In genomic region chr11:62924091-62924761, GRCm38 (mm10) we compare ENCODE assay signal across 19 mouse cellular contexts. TPM values are rescaled to one million over a fixed set of nuclear protein-coding genes. Genes with fewer than 3 reads are reported as not detected.
A peak's percentile ranks its signal among the peaks of the same experiment; 100 is the strongest.
DNase-seq lines count a peak whose midpoint lies in the region; ATAC-seq lines count a peak whose summit lies in the region.
"Had no signal": no experiment of that assay in that cellular context is flagged by ENCODE, and none has a peak within 500 bp of the region (broad histone marks: within the 10 kb centered on the region; RNA-seq: fewer than 3 reads in every experiment).

No protein-coding gene starts in this region.

- no peaks in the 10 kb centered on the region for H3K36me3 ChIP-seq in embryonic facial prominence, embryonic 15.5 days
- no peaks in the 10 kb centered on the region for H3K36me3 ChIP-seq in embryonic facial prominence, embryonic 10.5 days (replicated peaks)
- no peaks in the 10 kb centered on the region for H3K36me3 ChIP-seq in lung, embryonic 15.5 days
- H3K36me3 ChIP-seq: forebrain, embryonic 12.5 days; intestine, embryonic 15.5 days; neural tube, embryonic 12.5 days had no signal

- intact Hi-C loops in heart, postnatal 36 days (cut with DNase I) = loop anchor here (5.0 kb wide), 2 partner anchors 58 to 103 kb away; no protein-coding TSS in a partner anchor

- H3K27ac ChIP-seq in embryonic facial prominence, embryonic 15.5 days (replicated peaks) = 0 out of 2 replicates have a peak overlapping the region, but pooled peaks have one; percentile 34
- no peak overlapping the region for H3K27ac ChIP-seq in embryonic facial prominence, embryonic 10.5 days (replicated peaks)
- H3K27ac ChIP-seq in lung, embryonic 15.5 days = 0 out of 2 replicates have a peak overlapping the region, but pooled peaks have one; percentile 22
- H3K27ac ChIP-seq: forebrain, embryonic 12.5 days; intestine, embryonic 15.5 days; liver, embryonic 14.5 days; neural tube, embryonic 12.5 days had no signal

- H3K9ac ChIP-seq in embryonic facial prominence, embryonic 15.5 days = no peak overlapping the region
- no peak overlapping the region for H3K9ac ChIP-seq in lung, embryonic 15.5 days
- H3K9ac ChIP-seq: forebrain, embryonic 12.5 days; intestine, embryonic 15.5 days; liver, embryonic 14.5 days; neural tube, embryonic 12.5 days had no signal

- 64% methylated on average over 6 of the region's 6 CpGs for WGBS in embryonic facial prominence, embryonic 15.5 days
- WGBS in embryonic facial prominence, embryonic 10.5 days = 91% methylated on average over 6 of the region's 6 CpGs
- WGBS in lung, embryonic 15.5 days = 48% methylated on average over 6 of the region's 6 CpGs

- no peaks in the 10 kb centered on the region; the same call in 1 of the 2 replicates for H3K27me3 ChIP-seq in embryonic facial prominence, embryonic 15.5 days
- no peaks in the 10 kb centered on the region; the same call in 1 of the 2 replicates for H3K27me3 ChIP-seq in embryonic facial prominence, embryonic 10.5 days (replicated peaks; ENCODE audit: low read depth, poor library complexity, severe bottlenecking)
- no peaks in the 10 kb centered on the region for H3K27me3 ChIP-seq in lung, embryonic 15.5 days
- H3K27me3 ChIP-seq: forebrain, embryonic 12.5 days; intestine, embryonic 15.5 days; neural tube, embryonic 12.5 days had no signal

- H3K4me2 ChIP-seq in embryonic facial prominence, embryonic 15.5 days (replicated peaks) = no peak overlapping the region
- H3K4me2 ChIP-seq in lung, embryonic 15.5 days = no peak overlapping the region
- H3K4me2 ChIP-seq: forebrain, embryonic 12.5 days; intestine, embryonic 15.5 days; neural tube, embryonic 12.5 days had no signal

- H3K9me3 ChIP-seq in embryonic facial prominence, embryonic 15.5 days (replicated peaks) = no peaks in the 10 kb centered on the region
- no peaks in the 10 kb centered on the region; the same call in 1 of the 2 replicates for H3K9me3 ChIP-seq in embryonic facial prominence, embryonic 10.5 days
- no peaks in the 10 kb centered on the region for H3K9me3 ChIP-seq in lung, embryonic 15.5 days
- H3K9me3 ChIP-seq: intestine, embryonic 15.5 days had no signal

- peaks cover 19% of the 10 kb centered on the region for H3K4me1 ChIP-seq in embryonic facial prominence, embryonic 15.5 days
- peaks cover 18% of the 10 kb centered on the region for H3K4me1 ChIP-seq in embryonic facial prominence, embryonic 10.5 days
- H3K4me1 ChIP-seq in lung, embryonic 15.5 days = peaks cover 27% of the 10 kb centered on the region
- H3K4me1 ChIP-seq: neural tube, embryonic 12.5 days had no signal

- no peak for DNase-seq in embryonic facial prominence, embryonic 10.5 days (ENCODE audit: low spot score)
- DNase-seq in lung, adult 18-20 months = no peak
- peak; percentile 76 for DNase-seq in heart, adult 8-10 months (ENCODE audit: low spot score)
- peak; percentile 48 to 65 for DNase-seq in heart, postnatal 36 days
- no peak for DNase-seq in thymus, postnatal 0 days (ENCODE audit: low spot score)
- DNase-seq in left cerebral cortex, adult 18-20 months (ENCODE audit: low spot score in 2 of 2) = no peak
- DNase-seq: adrenal gland, postnatal 14 days; cerebellum, adult 8-10 months; kidney, postnatal 25 days; layer of hippocampus, postnatal 36 days; thymus, postnatal 36 days had no signal

- no peak overlapping the region for H3K4me3 ChIP-seq in embryonic facial prominence, embryonic 15.5 days (replicated peaks)
- H3K4me3 ChIP-seq in embryonic facial prominence, embryonic 10.5 days = no peak overlapping the region
- H3K4me3 ChIP-seq in lung, embryonic 15.5 days = no peak overlapping the region
- H3K4me3 ChIP-seq: forebrain, embryonic 12.5 days; intestine, embryonic 15.5 days; neural tube, embryonic 12.5 days had no signal

- no peak for ATAC-seq in embryonic facial prominence, embryonic 15.5 days (ENCODE audit: insufficient number of reproducible peaks, low FRiP score, low TSS enrichment, low read depth)
- ATAC-seq in lung, embryonic 15.5 days (ENCODE audit: borderline replicate concordance, extremely low read depth, low FRiP score, low TSS enrichment) = no peak
- ATAC-seq: intestine, embryonic 15.5 days had no signal

RNA-seq across cellular contexts. Expression of gene Cdrt4, which starts 26.8 kb away (rescaled TPM):
- 0.25 and 0.32 TPM in 2 replicates for polyA plus RNA-seq in embryonic facial prominence, embryonic 15.5 days (2015; fragmentation: Nextera tagmentation; extraction: Ambion mirVana)
- polyA plus RNA-seq in embryonic facial prominence, embryonic 10.5 days (2016; fragmentation: Nextera tagmentation; extraction: Ambion mirVana) = 0.29 TPM in 1 of 2 replicates, not detected in the other
- 0.36 and 0.62 TPM in 2 replicates for polyA plus RNA-seq in lung, embryonic 15.5 days (2015; fragmentation: Nextera tagmentation; extraction: Ambion mirVana)
- not detected for total RNA-seq in heart, adult 8-10 months (2022)
- not detected for total RNA-seq in heart, postnatal 36 days (2021)
- polyA plus RNA-seq in thymus, postnatal 0 days (2015; fragmentation: Nextera tagmentation; extraction: Ambion mirVana) = 0.24 TPM in 1 of 2 replicates, not detected in the other
- not detected for total RNA-seq in left cerebral cortex, adult 18-20 months (2021)
- total RNA-seq: adrenal gland, postnatal 14 days had no signal
- polyA plus RNA-seq: forebrain, embryonic 12.5 days; hindbrain, embryonic 11.5 days; intestine, embryonic 15.5 days; liver, embryonic 14.5 days; stomach, embryonic 14.5 days had no signal

RNA-seq across cellular contexts. Expression of gene Tvp23b, which starts 45.0 kb away (rescaled TPM):
- polyA plus RNA-seq in embryonic facial prominence, embryonic 15.5 days (2015; fragmentation: Nextera tagmentation; extraction: Ambion mirVana) = 79.9 and 81.1 TPM in 2 replicates
- 45.4 and 50.0 TPM in 2 replicates for polyA plus RNA-seq in embryonic facial prominence, embryonic 10.5 days (2016; fragmentation: Nextera tagmentation; extraction: Ambion mirVana)
- polyA plus RNA-seq in lung, embryonic 15.5 days (2015; fragmentation: Nextera tagmentation; extraction: Ambion mirVana) = 69.3 and 74.3 TPM in 2 replicates
- total RNA-seq in heart, adult 8-10 months (2022) = 10 to 100 TPM; 18.5 to 24.8 (median 21.2) TPM
- total RNA-seq in heart, postnatal 36 days (2021) = 10 to 100 TPM; 18.6 to 18.8 TPM
- polyA plus RNA-seq in thymus, postnatal 0 days (2015; fragmentation: Nextera tagmentation; extraction: Ambion mirVana) = 51.5 and 57.7 TPM in 2 replicates
- total RNA-seq in left cerebral cortex, adult 18-20 months (2021) = 10 to 100 TPM; 34.8 to 36.7 TPM

Comparison
In these comparisons a context has a peak if more than half of its experiments do, and no peak if none do; other contexts are left out.
1. DNase-seq: peak in heart, adult 8-10 months (single experiment) and heart, postnatal 36 days (2 of 2); none in embryonic facial prominence, embryonic 10.5 days (single experiment), lung, adult 18-20 months (0 of 2), thymus, postnatal 0 days (single experiment) and left cerebral cortex, adult 18-20 months (0 of 2).